Mouse (Mus musculus) heart, adult 11 months (tissue): ENCODE measurements around the gene Ahr.

ENCODE experiments used
- DNase-seq: peaks from one replicate; pipeline ENCODE4 v3.0.0; 2022

Ahr gene

DNA sequence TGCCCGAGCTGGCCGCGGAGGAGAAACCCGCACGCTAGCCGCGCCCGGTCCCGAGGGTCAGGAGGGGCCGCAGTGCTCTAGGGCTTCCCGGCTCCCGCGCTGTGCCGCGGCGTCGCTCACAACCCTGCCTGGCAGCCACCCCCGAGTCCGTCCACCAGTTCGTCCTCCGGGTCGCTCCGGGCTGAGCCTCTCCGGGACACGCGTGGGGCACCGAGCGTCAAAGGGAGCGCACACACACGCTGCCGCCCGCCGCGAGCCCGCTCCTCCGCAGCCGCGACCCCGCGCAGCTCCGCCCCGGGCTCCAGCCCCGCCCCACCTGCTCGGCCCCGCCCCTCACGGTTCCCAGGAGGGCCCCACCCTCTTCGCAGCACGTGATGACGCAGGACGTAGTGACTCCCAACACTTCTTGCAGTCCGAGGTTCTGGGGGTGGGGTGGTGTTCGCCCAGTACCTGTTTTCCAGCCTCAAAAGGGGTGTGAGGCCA, at the start of gene Ahr:
Ahr (minus strand) TSS at position 285 of the 483 bp plus-strand sequence.
- DNase-seq: peak; percentile 99

DNA sequence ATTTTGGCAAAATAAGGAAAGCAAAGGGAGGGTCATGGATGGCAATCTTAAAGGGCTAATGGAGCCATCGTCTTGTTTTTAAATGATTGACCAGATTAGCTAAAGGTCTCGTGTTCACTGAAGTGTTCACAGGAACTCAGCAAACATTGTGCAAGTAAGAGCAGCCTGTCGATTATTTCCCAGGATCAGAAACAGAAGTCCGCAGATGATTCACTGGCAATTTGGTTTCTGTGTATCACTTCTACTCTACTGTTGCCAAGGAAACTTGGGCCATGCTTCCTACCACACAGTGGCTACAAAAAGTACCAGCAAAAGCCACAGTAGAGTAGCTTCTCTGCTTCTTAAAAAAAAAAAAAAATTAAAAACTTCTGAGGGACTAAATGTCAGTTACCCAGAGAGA, 44.0 kb upstream of the Ahr start:
- no peak for DNase-seq

DNA sequence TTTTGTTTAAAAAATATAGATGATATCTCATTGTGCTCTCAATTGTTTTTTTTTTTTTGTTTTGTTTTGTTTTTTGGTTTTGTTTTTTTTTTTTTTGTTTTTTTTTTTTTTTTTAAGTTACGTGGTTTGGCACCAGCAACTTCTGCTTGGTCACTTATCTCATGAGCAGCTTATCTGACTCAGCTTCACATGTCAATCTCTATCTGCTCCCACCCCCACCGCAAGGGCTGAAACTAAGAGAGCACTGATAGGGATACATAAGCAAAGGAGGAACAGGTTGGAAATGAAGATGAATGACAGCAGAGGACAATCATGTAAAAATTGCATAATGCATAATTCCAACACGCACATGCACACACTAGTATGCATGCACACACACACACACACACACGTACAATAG, 41.3 kb upstream of the Ahr start:
- no peak for DNase-seq

- DNase-seq: no peak
These were observed 38.9 kb upstream of the Ahr start for GRCm38 (mm10) chr12:35573713-35574112.

- no peak for DNase-seq
These were observed 28.0 kb upstream of the Ahr start for GRCm38 (mm10) chr12:35562826-35563225.

GRCm38 (mm10) chr12:35558868-35559267, 24.0 kb upstream of the Ahr start:
- DNase-seq: no peak

GRCm38 (mm10) chr12:35555925-35556324, 21.1 kb upstream of the Ahr start:
- DNase-seq: no peak

- DNase-seq: no peak
These were observed 19.5 kb upstream of the Ahr start for GRCm38 (mm10) chr12:35554309-35554708.

DNA sequence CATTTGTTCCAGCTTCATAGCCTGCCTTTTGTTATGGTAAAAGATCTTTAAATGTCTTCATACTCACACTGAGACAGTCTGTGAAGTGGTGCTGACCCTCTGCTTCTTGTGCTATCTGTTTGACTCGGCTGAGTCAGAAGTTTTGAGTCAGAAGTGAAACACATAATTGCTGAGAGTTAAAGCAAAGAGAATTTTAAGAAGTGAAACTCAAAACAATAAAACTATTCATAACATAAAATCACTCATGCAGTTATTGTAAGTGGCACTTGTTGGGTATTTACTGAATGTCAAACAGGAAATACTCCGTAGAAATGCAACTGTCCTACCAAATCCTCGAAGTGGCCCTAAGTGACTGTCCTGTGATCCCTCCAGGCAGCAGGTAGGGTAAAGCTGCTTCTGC, 18.3 kb upstream of the Ahr start:
- no peak for DNase-seq

DNA sequence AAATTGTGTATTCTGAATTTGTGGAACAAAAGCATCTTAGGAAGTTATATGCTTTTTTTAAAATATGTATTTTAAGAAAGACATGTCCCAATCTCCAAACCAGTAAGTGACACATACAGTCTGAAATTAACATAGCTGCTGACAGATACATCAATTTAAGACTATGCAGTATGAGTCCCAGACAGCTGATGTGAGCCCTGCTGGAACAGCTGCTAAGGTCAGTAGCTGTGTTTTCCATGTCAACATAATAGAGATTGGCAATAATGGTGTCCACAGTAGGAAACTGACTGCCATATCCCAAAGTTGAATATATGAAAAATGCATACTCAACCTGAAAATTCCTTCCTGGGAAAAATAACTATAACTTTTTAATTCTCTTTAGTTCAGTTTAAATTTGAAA, 15.5 kb upstream of the Ahr start:
- no peak for DNase-seq

GRCm38 (mm10) chr12:35542836-35543235, 8.0 kb upstream of the Ahr start:
- DNase-seq: no peak

- no peak for DNase-seq
These were observed 4.0 kb upstream of the Ahr start for GRCm38 (mm10) chr12:35538843-35539242.

DNA sequence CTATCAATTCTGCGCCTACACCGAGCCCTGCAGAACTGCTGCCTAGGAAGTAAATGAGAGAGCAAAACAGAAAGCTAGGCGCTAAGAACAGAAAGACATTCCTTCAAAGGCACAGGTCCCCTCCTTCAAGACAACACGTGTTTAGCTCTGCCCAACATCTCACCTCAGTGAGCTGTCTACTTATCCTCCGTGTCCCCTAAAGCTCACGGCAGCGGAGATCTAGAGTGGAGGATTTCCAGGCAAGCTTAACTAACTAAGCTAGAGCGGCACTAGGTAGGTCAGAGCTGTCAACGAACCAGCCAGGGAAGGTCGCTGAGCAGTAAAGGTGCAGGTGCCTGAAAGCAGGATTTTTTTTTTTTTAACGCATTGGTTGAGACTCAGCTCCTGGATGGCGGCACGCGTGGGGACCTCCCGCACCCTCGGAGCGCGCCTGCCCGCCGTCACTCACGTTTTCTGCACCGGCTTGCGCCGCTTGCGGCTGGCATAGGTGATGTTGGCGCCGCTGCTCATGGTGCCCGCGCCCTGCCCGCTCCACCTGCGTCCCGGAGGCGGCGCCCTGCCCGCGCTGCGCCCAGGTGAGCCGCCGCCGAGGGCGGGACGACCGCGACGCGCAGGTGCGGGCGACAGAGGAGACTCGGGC, 604 bp downstream of the Ahr start:
- peak; percentile 88 for DNase-seq

DNA sequence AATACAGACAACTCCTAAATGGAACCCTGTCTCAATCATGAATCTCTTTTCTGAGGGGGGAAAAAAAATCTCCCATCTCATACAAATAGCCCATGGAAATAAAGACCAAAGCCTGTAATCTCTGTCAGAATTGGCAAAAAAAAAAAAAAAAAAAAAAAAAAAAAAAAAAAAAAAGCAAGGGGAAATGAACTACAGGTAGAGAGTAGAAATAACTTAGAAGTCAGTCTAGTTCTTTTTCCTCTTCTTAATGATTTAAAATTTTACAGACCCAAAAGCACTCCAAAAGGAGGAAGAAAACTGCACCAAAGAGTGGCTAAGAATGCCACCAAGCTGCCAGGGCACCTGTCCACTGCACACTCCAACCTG, 1.1 kb downstream of the Ahr start:
- DNase-seq: no peak

- DNase-seq: no peak
These were observed 1.7 kb downstream of the Ahr start for GRCm38 (mm10) chr12:35533133-35533532.

GRCm38 (mm10) chr12:35532151-35532550, 2.7 kb downstream of the Ahr start:
- DNase-seq: peak; percentile 86

DNA sequence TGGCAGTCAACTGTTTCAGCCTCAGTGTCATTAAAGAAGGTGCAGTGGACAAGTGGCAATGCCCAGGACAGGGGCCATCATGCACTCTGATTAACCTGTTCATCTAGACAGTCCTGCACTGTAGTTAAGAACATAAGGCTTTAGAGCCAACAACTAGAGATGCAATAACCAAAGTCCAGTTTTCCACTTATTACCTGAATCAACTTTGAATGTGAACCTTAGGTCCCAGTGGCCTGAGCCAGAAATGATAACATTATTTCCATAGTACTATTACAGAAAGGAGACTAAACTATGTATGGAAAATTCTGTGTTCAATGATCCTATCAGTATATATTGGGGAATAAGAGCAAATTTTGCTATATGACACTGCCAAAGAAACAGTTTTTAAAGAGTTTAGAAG, 4.3 kb downstream of the Ahr start:
- DNase-seq: peak; percentile 71

- peak; percentile 65 for DNase-seq
These were observed 7.4 kb downstream of the Ahr start for GRCm38 (mm10) chr12:35527429-35527828.

DNA sequence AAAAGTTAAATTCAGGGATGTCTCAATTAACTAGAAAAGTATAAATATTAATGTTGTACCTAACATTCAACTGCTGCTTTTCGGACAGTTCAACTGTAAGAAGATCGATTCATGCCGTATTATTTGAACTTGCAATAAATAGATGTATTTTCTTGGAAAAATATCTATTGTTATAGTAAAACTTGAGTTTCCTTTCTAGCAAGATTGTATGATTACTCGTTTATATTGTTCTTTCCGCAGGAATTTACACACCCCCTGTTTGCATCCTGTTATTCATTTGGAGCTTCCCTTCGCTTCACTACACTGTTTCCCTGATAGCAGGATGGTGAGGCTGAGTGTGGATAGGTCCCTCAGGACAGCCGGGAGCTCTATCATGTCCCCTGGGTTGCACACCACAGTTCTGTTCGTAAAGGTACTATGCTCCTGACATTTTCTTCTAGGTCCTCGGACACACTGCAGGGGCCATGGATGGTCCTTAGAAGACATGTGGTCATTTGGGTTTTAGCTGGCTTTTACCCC, 12.2 kb downstream of the Ahr start:
- DNase-seq: peak; percentile 93

GRCm38 (mm10) chr12:35515621-35516020, 19.2 kb downstream of the Ahr start:
- DNase-seq: peak; percentile 64

GRCm38 (mm10) chr12:35514671-35515070, 20.2 kb downstream of the Ahr start:
- peak; percentile 43 for DNase-seq

GRCm38 (mm10) chr12:35510711-35511110, 24.1 kb downstream of the Ahr start:
- peak; percentile 80 for DNase-seq

- DNase-seq: peak; percentile 44
These were observed 28.5 kb downstream of the Ahr start for GRCm38 (mm10) chr12:35506383-35506782.

DNA sequence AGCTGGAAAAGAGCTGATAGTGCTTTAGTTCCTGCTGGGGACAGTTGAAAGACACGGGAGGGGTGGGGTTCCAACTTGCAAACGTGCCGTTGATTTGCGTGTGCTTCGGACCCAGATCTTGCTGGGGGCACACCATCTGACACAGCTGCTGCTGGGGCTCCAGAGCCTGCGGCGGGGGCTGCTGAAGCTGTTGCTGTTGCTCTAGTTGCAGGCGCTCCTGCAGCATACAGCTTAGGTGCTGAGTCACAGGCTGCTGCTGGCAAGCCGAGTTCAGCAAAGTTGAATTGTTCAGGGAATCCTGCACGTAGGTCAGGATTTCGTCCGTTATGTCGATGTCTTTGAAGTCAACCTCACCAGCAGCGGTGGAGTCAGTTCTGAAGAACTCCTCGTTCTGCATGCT, 30.8 kb downstream of the Ahr start:
- peak; percentile 60 for DNase-seq

GRCm38 (mm10) chr12:35503586-35503985, 31.3 kb downstream of the Ahr start:
- DNase-seq: peak; percentile 61
